Mouse (Mus musculus) C2C12 (cell line): ENCODE measurements around the gene Fars2. TPM values are rescaled to one million over a fixed set of nuclear protein-coding genes. Genes with fewer than 3 reads are reported as not detected.

Experiments used
- H3K27me3 ChIP-seq: one replicate; pipeline ENCODE4 v1.6.1; 2011; ENCODE audit not compliant: control insufficient read depth, insufficient read depth, insufficient read length
- H3K36me3 ChIP-seq: one replicate; pipeline ENCODE4 v1.6.1; 2011; ENCODE audit not compliant: control insufficient read depth, insufficient read depth
- H3K4me3 ChIP-seq: one replicate; pipeline ENCODE4 v1.5.1; 2011; ENCODE audit warnings: mild to moderate bottlenecking, control low read depth; ENCODE audit not compliant: poor library complexity, insufficient read depth, severe bottlenecking
- H3K79me2 ChIP-seq: one replicate; pipeline ENCODE4 v1.6.1; 2011; ENCODE audit not compliant: control insufficient read depth, insufficient read depth
- H3K79me3 ChIP-seq: one replicate; pipeline ENCODE4 v1.6.1; 2011; ENCODE audit warnings: low read depth, control low read depth
- H3ac ChIP-seq: one replicate; pipeline ENCODE3; 2011; ENCODE audit warnings: low read depth; ENCODE audit not compliant: control insufficient read depth, insufficient read length
- CEBPB ChIP-seq: IDR thresholded peaks from one replicate; pipeline ENCODE4 v1.6.1; 2011; ENCODE audit warnings: low read depth, mild to moderate bottlenecking, control low read depth, moderate library complexity
- CTCF ChIP-seq: IDR thresholded peaks from one replicate; pipeline ENCODE4 v1.5.1; 2011; ENCODE audit not compliant: control insufficient read depth, insufficient read depth, insufficient read length
- FOSL1 ChIP-seq: IDR thresholded peaks from one replicate; pipeline ENCODE4 v1.8.0; 2011; ENCODE audit warnings: mild to moderate bottlenecking, low read length; ENCODE audit not compliant: poor library complexity, insufficient read depth, severe bottlenecking
- MAX ChIP-seq: IDR thresholded peaks from one replicate; pipeline ENCODE4 v1.6.1; 2011; ENCODE audit warnings: mild to moderate bottlenecking, control low read depth
- MYOD1 ChIP-seq: IDR thresholded peaks from one replicate; pipeline ENCODE4 v1.6.1; 2011; ENCODE audit warnings: low read depth; ENCODE audit not compliant: control insufficient read depth, insufficient read length
- MYOG ChIP-seq: IDR thresholded peaks from one replicate; pipeline ENCODE4 v1.6.1; 2011; ENCODE audit not compliant: control insufficient read depth, insufficient read length; ENCODE audit errors: extremely low read depth
- USF1 ChIP-seq: IDR thresholded peaks from one replicate; pipeline ENCODE4 v1.6.1; 2011; ENCODE audit warnings: low read depth, mild to moderate bottlenecking, control low read depth, moderate library complexity
- polyA plus RNA-seq: library from polyadenylated mRNA; unstranded; fragments of >200 nt; fragmentation: generic; extraction: Trizol; gene quantifications from one replicate; pipeline ENCODE4 v1.2.1, GENCODE M21; 2012; ENCODE audit warnings: missing spikeins

Fars2 gene
- polyA plus RNA-seq, 1 experiment: 25.9 TPM

DNA sequence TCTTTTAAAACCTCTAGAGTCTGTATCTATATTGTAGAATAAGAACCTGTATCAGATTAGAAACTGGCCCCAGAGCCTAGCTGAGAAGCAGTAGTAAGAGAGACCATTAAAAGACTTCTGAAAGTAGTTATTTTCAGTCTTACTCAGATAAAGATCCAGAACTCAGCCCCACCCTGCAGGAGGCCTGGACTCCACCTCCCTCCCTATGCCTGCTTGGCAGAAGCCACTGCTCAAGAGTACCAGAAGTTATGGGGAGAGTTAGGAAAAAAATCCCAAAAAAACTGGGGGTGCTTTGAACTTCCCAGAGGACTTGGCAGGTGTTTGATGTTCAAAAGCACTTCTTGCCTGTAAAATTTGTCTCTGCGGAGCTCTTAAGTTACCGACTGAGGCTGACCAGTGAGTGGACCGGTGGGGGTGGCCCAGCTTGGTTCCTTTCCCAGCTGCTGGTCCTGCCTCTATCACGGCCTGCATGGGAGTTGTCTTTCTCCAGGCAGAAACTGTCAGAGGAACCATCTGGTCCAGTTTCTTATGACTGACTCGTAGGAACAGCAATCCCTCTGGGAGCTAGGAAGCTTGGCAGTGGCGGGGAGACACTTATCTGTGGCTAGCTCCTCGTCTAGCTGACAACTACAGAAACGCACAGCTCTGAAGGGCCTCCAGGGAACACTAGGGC, 411.1 kb downstream of the Fars2 start:
- H3K4me3 ChIP-seq: no peak overlapping the region
- H3K79me3 ChIP-seq: no peaks in the 10 kb centered on the region
- H3K79me2 ChIP-seq: no peaks in the 10 kb centered on the region
- H3K27me3 ChIP-seq: no peaks in the 10 kb centered on the region
- no peak for TF ChIP-seq USF1
- no peak for TF ChIP-seq MAX
- TF ChIP-seq FOSL1: no peak
- TF ChIP-seq CTCF: no peak
- TF ChIP-seq MYOG: no peak
- TF ChIP-seq CEBPB: no peak
- no peak for TF ChIP-seq MYOD1
- no peak overlapping the region for H3ac ChIP-seq
- no peaks in the 10 kb centered on the region for H3K36me3 ChIP-seq

DNA sequence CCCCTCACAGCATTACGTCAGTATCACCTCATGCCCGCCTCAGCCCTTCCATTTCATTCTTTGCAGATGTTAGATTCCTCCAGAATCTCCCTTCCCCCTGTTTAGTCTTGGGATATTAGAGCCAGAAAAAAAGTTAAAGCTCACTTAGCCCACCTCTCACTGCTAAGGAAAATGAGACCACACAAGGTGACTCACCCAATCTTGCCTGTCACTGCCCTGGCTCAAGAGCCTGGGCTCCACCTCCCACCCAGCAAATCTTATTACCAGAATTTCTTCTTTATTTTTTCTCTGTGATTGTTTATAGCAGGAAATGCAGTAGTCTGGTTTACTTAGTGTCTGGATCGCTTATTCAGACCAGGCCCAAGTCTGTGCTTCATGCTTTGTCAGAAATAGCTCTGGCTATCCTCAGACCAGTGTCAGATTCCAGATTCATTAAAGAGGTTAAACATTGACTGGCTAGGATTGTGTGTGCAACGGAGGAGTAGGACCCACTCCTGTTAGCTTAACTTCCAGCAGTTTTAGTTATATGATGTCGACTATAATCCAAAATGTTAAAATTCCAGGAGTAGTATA, 412.3 kb downstream of the Fars2 start:
- Histone ChIP-seq H3K4me3 (no peak overlapping the region), H3K27me3 (no peaks in the 10 kb centered on the region)
- TF ChIP-seq USF1 (no peak), CEBPB (no peak)

DNA sequence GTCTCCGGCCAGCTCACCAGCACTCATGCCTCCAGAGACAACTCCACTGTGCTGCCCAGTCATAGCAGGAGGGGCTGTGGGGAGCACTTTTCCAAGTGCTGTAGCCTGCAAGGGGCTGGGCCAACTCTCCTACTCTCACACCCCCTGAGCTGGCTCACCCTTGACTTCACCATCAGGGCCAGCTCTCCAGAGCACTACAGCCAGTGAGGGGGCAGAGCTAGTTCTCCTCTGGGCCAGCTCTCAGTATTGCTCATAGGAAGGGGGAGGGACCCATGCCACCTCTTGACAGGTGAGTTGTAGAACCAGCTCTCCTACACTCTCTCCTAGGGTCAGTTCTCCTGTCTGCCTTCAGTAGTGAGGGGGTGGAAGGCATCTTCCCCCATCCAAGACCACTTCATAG, 413.6 kb downstream of the Fars2 start:
- Histone ChIP-seq H3K79me2 (no peaks in the 10 kb centered on the region), H3K79me3 (no peaks in the 10 kb centered on the region), H3ac (no peak overlapping the region), H3K36me3 (no peaks in the 10 kb centered on the region), H3K4me3 (no peak overlapping the region), H3K27me3 (no peaks in the 10 kb centered on the region)
- TF ChIP-seq CEBPB (no peak), MAX (no peak), USF1 (no peak), MYOD1 (no peak), MYOG (no peak), CTCF (no peak), FOSL1 (no peak)

More for the DNA sequence above, 412.3 kb downstream of the Fars2 start:
- Histone ChIP-seq H3ac (no peak overlapping the region), H3K79me3 (no peaks in the 10 kb centered on the region), H3K36me3 (no peaks in the 10 kb centered on the region), H3K79me2 (no peaks in the 10 kb centered on the region)

DNA sequence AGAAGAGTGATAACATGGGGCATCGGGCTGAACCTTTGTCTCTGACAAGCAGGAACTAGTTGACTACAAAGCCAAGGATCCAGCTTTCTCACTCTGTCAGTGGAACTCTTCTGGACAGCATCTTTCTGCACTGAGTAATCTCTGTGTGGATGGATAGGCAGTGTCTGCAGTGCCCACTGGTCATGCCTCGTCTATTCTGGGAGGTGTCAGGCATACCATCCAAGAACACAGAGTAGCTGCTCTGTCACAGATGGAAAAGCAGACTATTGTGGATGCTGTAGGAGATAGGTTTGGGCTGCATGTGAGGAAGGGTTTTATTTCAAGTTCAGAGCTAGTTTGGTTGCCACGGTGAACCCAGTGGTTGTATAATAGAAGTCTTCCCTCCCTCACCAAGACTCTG, 414.7 kb downstream of the Fars2 start:
- no peaks in the 10 kb centered on the region for H3K27me3 ChIP-seq
- H3K79me2 ChIP-seq: no peaks in the 10 kb centered on the region
- H3K79me3 ChIP-seq: no peaks in the 10 kb centered on the region
- no peak overlapping the region for H3K4me3 ChIP-seq
- H3ac ChIP-seq: no peak overlapping the region
- no peak for TF ChIP-seq MAX
- no peak for TF ChIP-seq FOSL1
- TF ChIP-seq MYOG: no peak
- no peak for TF ChIP-seq MYOD1
- no peak for TF ChIP-seq CTCF
- TF ChIP-seq CEBPB: no peak
- TF ChIP-seq USF1: no peak
- H3K36me3 ChIP-seq: no peaks in the 10 kb centered on the region

DNA sequence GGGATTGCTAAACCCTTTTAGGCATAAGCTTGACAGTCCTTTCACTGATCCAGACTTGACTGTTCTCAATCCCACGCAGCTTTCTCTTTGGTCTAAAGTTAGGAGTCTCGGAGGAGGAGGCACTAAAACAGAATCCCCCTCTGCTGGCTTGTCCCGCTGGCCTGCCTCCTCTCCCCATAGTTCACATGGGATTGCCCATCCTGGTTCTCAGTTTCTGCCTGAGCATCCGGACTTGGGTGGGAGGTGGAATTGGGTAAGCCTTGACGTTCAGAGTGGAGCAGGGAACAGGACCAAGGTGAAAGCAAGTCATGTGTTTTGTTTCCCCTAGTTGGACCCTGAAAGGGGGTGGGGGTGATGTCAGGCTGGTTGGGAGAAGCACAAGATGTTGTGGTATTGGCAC, 415.9 kb downstream of the Fars2 start:
- Histone ChIP-seq H3ac (no peak overlapping the region), H3K36me3 (no peaks in the 10 kb centered on the region), H3K4me3 (no peak overlapping the region), H3K27me3 (no peaks in the 10 kb centered on the region), H3K79me2 (no peaks in the 10 kb centered on the region), H3K79me3 (no peaks in the 10 kb centered on the region)
- TF ChIP-seq CTCF (no peak), MYOG (no peak), CEBPB (no peak), MAX (no peak), FOSL1 (no peak), MYOD1 (no peak), USF1 (no peak)

DNA sequence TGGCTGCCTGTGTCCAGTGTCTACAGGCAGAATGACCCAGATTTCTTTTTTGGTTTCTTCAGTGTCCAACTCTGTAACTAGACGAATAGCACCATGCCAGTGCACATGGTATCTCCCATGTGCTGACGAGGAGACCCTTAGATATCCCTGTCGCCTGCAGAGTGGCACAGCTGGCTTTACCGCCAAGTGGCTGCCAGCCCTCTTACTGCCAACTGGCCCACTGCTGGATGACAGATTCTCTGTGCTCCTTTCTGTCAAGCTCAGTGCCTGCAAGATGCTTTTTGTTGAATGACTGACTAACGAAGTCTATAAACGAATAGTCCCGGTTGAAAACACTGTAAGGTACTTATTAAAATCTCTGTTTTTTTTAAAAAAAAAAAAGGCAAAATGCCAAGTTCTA, 416.3 kb downstream of the Fars2 start:
- H3K27me3 ChIP-seq: no peaks in the 10 kb centered on the region

More for the DNA sequence above, 416.3 kb downstream of the Fars2 start:
- H3K36me3 ChIP-seq: no peaks in the 10 kb centered on the region
- H3K4me3 ChIP-seq: no peak overlapping the region
- no peak for TF ChIP-seq MAX
- TF ChIP-seq MYOD1: no peak
- TF ChIP-seq CEBPB: no peak
- TF ChIP-seq CTCF: no peak
- no peak for TF ChIP-seq USF1
- TF ChIP-seq FOSL1: no peak
- no peak for TF ChIP-seq MYOG
- H3K79me3 ChIP-seq: no peaks in the 10 kb centered on the region
- no peak overlapping the region for H3ac ChIP-seq
- H3K79me2 ChIP-seq: no peaks in the 10 kb centered on the region
